Mouse (Mus musculus) E14TG2a.4 (cell line): Measurements from ENCODE around the gene Pmvk.

Experiments
- CTCF ChIP-seq: conservative IDR thresholded peaks from 2 replicates; pipeline ENCODE4 v1.5.1; 2014; ENCODE audit warnings: low read length
- NANOG ChIP-seq: IDR thresholded peaks from 2 replicates; pipeline ENCODE4 v1.6.1; 2014; ENCODE audit warnings: borderline replicate concordance, low read length, mixed read lengths

DNA sequence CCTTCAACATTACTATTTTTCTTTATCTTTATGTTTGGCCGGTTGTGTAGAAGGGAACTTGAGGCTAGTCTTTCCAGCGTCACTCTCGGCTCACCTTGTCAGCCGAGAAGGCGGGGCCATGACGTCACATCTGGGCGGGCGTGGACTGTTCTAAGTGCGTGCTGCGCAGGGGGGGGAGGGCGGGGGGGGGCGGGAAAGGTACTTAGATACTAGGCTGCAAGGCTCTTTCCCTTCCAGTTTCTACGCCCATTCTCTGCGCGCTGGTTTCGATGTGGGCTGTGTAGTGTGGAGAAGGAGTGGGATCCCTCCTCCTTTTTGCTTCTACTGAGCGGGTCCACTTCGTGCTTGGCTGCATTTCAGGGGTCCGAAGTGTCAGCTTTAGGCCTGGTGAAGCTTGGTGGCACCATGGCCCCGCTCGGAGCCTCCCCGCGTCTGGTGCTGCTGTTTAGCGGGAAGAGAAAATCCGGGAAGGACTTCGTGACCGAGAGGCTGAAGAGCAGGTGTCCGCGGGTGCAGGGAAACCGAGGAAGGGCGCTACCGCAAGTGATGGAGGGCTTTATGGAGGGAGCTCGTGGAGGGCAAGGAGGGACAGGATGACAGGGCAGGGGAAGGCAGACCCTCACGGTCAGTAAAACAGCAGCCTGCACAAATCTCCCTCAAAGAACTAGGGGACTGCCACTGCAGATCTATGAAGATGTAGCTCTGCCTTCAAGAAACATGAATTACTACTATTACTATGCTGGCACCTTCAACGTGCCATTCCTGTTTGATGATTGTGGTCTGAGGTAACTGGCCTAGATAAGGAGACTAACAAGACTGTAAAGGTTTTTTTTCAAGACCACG lies 4.8 kb downstream of the Pmvk start:
- TF ChIP-seq CTCF (no peak), NANOG (no peak)
